Mouse (Mus musculus) CD4-positive helper T cell, adult 2 months (primary cell): ENCODE measurements around the gene Adap1.

Source experiments
- DNase-seq: peaks from one replicate; pipeline ENCODE4 v3.0.0-alpha.2; 2012; ENCODE audit warnings: low read depth, missing footprints, low spot score

The Adap1 gene

DNA sequence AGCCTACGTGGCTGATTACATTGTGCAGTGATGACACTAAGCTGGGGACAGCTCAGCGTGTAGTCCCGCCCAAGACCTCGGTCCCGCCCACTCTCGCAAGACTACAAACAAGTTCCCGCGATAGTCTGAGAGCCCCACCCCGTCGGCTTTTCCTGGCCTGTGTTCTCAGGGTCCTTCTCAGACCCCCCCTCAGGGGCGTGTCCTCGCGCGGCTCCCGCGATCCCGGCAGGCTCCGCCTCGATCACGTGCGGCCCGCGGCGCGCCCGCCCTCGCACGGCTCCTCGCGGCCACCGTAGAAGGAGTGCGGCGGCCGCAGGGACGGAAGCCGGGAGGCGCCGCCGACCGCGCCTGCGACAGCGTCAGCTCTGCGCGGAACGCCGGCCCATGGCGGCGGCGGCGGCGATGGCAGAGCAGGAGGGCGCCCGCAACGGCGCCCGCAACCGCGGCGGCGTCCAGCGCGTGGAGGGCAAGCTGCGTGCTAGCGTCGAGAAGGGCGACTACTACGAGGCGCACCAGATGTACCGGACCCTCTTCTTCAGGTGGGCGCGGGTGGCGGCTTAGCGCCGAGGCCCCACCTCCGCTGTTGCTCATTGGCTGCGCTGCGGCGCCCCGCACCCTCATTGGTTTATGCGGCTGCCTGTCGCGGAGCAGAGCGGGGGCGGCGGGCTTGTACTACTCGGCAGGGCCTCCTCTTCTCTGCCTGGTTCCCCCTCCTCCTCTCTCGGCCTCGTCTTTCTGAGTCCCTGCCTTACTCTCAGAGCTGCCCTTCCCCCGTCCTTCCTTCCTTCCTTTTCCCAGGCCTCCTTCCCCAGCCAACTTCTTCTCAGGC, 73.1 kb downstream of the Adap1 start, which contains the start of gene Get4:
Gene Get4, plus strand, starts transcription at position 244 of the 829 bp plus-strand sequence.
- DNase-seq: peak; percentile 100

DNA sequence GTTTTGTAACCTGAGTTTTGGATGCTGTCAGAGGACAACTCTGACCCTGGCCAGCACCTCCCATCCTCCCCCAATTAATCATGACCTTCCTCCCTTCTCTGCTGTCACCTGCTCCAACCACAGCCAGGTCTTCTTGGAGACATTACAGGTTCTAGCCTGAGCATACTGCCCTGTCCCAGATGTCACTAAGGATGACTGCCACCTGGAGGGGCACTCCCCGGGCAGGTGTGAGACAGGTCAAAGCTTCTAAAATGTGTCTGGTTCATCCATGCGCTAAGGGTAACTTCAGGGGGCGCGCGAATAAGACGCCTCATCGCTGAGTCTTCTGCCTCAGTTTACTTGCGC, 73.7 kb downstream of the Adap1 start:
- DNase-seq: no peak

DNA sequence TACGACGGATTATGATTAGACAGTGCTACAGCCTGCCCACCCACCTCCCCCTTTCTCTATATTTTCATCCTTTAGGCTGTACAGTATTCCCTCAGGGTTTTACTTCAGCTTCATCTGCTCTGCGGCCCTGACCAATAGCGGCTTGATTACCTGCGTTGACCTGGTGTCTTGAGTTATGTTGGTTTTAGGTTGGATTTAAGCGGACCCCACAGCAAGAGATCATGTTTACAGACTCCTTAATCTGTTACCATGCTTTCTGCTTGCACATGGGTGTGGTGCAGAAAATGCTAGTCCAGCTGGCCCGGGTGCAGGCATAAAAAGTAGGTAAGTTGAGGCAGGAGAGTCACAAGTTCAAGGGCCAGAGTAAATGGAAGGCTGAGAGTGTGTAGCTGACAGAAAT, 74.1 kb downstream of the Adap1 start:
- no peak for DNase-seq

DNA sequence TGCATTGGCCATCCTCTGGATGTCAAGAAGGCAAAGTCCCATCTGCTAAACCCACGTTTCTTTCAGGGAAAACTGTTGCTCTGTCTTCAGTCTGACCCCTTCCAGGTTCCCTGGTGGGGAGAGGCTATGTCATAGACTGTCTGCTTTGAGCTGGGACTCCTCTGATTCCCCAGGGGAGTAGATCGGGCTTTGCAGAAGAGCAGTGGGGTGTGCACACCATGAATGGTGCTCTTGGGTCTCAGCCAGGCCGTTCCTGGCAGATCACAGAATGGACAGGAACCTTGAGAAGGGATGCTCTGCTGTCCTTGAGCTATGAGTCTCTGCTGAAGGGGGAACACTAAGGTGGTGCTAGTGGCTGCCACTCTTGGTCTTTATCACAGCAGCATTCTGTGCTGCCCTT, 76.6 kb downstream of the Adap1 start:
- no peak for DNase-seq

DNA sequence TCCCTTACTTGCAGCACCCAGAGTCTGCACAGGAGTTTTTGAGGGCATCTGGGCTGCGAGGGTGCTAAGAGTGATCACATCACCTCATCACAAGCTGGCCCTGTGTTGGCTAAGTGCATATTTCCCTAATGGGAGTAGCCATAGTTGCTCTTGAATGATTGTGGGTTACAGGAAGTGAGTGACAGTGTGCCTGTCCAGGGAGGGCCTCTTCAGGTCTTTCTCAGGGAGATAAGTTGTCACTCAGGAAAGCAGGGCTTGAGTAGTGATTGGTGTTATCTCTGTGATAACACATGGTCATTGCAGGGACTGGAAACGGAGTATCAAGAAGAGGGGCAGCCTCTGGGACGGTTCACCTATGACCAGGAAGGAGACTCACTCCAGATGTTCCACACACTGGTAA, 77.7 kb downstream of the Adap1 start:
- DNase-seq: no peak

DNA sequence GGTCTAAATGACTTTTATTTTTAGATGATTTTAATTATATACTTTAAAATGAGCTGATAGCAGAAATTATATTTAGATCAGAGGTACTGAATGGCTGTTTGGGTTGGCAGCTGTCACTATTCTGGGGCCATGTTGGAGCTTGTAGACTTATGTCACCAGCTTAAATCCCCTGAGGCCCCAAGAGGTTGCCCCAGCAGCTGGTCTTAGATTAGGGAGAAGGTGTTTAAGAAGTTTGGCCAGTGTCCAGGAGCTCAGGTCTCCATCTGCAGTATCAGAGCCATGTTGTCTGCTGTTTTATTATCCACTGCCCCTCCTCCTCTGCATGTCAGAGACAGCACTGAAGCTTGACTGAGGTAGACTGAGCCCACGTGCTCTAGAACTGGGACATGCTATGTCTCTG, 82.0 kb downstream of the Adap1 start:
- DNase-seq: no peak

DNA sequence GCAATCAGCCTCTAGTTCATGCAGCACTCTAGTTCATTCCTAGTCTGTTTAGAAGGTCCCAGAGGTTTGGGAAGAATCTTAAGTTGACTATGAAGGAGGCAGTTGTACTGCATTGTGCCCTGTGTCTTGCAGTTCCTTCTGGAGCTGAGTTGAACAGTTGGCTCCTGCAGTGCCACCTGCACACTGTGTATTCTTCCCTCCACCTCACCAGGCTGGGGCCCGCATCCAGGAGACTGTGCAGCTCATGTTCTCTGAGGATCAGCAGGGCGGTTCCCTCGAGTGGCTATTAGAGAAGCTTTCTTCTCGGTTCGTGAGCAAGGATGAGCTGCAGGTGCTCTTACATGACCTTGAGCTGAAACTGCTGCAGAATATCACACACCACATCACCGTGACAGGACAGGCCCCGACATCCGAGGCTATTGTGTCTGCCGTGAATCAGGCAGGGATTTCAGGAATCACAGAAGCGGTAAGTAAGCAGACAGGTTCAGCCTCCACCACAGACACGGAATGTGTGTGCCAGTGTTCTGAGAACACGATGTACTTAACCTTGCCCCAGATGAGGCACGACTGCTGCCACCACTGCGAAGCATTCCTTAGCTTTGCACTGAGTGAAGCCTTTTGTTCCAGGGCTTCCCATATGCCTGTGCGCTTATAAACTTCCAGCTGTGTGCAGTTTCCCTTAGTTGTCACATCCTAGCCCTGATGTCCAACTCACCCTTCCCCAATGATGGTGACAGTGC, 84.2 kb downstream of the Adap1 start:
- no peak for DNase-seq

DNA sequence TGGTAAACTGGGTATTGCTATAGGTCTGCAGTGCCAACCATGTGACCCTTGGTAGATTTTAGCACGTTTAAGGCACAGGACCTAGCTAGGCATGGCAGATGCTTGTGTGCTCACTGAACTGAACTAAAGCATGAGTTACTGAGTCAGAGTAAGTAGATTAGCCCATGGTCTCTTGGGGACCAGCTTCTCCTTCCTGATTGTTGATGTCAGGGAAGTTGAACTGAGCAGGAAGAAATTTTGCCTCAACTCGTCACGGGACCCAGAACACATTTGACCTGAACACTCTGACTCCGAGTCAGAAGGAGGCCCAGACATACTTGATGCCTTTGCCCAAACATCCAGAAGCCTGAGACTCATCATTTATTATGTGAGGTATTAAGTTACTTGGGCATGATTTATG, 88.0 kb downstream of the Adap1 start:
- no peak for DNase-seq

DNA sequence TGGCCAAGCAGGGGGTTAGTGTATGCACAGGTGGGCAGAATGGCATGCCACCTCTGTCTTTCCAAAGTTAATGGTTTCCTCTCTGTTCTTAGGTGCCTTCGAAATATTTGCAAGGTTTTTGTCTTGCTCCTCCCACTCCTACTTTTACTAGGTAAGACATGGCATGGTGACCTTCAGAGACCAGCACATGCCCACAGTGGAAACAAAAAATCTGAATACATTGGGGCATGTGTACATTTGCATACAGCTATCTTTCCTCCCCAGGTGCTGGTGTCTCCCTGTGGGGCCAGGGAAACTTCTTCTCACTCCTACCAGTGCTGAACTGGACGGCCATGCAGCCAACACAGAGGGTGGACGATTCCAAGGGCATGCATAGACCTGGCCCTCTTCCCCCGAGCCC, 91.0 kb downstream of the Adap1 start:
- no peak for DNase-seq

DNA sequence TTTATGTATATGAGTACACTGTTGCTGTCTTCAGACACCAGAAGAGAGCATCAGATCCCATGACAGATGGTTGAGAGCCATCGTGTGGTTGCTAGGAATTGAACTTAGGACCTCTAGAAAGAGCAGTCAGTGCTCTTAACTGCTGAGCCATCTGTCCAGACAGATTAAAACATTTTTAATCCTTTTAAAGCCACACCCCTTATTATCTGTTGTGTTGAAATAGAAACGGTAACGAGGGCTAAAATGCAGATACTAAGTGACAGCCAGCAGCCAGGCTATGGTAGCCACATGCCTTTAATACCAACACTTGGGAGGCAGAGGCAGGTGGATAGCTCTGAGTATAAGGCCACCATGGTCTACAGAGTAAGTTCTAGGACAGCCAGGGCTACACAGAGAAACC, 93.3 kb downstream of the Adap1 start:
- DNase-seq: no peak

DNA sequence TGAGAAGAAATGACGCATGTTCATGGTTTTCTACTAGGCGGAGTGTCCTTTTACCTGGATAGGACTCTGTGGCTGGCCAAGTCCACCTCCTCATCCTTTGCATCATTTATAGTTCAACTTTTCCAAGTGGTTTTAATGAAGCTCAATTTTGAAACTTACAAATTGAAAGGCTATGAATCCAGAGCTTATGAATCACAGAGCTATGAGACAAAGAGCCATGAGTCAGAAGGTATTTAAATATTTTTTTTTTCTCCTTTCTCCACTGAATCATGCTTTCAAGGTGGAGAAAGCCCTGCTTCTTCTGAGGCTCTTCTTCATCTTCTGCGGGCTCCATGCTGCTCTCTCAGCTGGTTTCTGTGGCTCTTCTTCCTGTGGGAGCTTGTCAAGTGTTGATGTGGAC, 95.7 kb downstream of the Adap1 start:
- DNase-seq: no peak

DNA sequence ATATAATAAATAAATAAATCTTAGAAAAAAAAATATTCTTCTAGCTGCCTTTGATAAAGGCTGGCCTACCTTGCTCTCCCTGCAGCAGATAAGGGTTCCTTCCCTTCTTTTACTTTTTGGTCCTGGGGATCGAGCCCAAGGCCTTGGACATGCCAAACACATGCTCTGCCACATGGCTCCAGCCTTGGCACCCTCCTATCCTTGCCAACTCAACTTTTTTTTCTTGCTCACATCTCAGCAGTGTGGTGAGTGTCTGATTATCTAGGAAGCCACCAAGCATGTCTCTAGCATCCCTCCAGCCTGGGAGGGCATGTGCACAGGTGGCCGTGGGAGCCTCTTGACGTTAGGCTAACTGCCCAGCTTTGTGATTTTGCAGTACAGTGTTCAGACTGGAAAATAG, 97.1 kb downstream of the Adap1 start:
- no peak for DNase-seq

DNA sequence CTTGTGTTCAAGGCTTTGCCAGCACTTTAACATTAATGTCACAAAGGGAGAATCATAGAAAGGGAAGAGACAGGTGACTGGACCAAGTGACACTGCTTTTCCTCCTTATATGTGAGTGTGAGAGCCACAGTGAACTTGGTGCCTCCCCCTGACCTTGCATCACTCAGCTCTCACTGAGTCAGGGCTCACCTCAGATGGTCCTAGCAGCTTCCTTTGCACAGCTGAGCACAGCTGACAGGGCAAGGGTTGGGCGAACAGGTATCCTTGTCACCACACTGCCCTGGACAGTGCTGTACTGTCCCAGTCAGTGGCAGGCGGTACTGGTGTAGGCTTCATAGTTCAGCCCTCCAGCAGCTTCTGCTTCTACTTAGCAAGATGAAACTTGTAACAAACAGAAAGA, 97.8 kb downstream of the Adap1 start:
- DNase-seq: no peak

DNA sequence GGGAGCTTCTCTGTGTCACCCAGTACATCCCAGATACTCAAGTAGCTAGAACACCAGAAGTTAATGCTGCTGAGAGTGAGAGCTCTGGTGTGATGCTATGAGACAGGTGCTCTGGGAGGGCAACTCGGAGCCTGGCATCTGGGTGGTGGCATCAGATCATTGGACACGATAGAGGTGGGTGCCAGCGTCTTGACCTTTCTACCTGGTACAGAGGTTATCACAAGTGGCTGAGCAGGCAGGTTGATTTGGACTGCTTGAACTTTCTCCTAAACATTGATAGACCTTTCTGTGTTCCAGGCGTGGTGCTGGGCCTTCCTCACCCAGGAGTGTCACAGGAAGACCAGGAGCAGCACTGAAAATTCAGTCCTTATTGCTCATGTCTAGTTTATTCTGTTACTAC, 98.2 kb downstream of the Adap1 start:
- no peak for DNase-seq

DNA sequence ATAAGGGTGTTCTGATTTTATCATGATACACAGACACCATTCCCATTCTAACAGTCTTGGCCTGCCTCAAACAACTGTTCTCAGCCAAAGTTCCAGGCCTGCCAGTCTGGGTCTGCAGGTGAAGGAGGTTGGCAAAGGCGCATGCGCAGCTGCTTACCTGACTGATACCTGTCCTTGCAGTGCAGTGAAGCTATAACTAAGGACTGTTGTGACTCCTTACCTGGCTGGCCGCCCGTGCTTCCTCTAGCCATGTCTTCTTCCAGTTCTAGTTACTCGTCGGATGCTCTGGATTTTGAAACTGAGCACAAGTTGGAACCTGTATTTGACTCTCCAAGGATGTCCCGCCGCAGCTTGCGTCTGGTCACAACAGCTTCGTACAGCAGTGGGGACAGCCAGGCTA, 102.1 kb downstream of the Adap1 start:
- DNase-seq: no peak
